Mouse (Mus musculus): ENCODE measurements around the gene Lipk. TPM values are rescaled to one million over a fixed set of nuclear protein-coding genes. Genes with fewer than 3 reads are reported as not detected.

The Lipk gene
- polyA plus RNA-seq, 1 experiment from 2014 or later: not detected

GRCm38 (mm10) chr19:34074239-34074638, 66.1 kb downstream of the Lipk start:
- DNase-seq (ENCODE audit: low spot score): no peak
- H3K27ac ChIP-seq (replicated peaks): no peak overlapping the region
- no peaks in the 10 kb centered on the region for H3K27me3 ChIP-seq (replicated peaks; ENCODE audit: low read depth, poor library complexity, severe bottlenecking)
- H3K4me1 ChIP-seq: no peaks in the 10 kb centered on the region
- H3K36me3 ChIP-seq (replicated peaks): no peaks in the 10 kb centered on the region
- no peaks in the 10 kb centered on the region for H3K9me3 ChIP-seq
- no peak overlapping the region for H3K4me3 ChIP-seq

GRCm38 (mm10) chr19:34078130-34078529, 70.0 kb downstream of the Lipk start:
- Histone ChIP-seq H3K4me1 (no peaks in the 10 kb centered on the region), H3K27me3 (replicated peaks; ENCODE audit: low read depth, poor library complexity, severe bottlenecking) (no peaks in the 10 kb centered on the region), H3K36me3 (replicated peaks) (no peaks in the 10 kb centered on the region), H3K9me3 (no peaks in the 10 kb centered on the region), H3K27ac (replicated peaks) (no peak overlapping the region), H3K4me3 (no peak overlapping the region)
- DNase-seq (ENCODE audit: low spot score): no peak
- 85% methylated on average over 2 of the region's 2 CpGs for WGBS

GRCm38 (mm10) chr19:34089011-34089680, 81.1 kb downstream of the Lipk start:
- Histone ChIP-seq H3K4me3 (no peak overlapping the region), H3K4me1 (no peaks in the 10 kb centered on the region), H3K36me3 (replicated peaks) (no peaks in the 10 kb centered on the region), H3K27ac (replicated peaks) (no peak overlapping the region), H3K9me3 (no peaks in the 10 kb centered on the region), H3K27me3 (replicated peaks; ENCODE audit: low read depth, poor library complexity, severe bottlenecking) (no peaks in the 10 kb centered on the region)
- no peak for DNase-seq (ENCODE audit: low spot score)
- 85% methylated on average over 3 of the region's 3 CpGs for WGBS

DNA sequence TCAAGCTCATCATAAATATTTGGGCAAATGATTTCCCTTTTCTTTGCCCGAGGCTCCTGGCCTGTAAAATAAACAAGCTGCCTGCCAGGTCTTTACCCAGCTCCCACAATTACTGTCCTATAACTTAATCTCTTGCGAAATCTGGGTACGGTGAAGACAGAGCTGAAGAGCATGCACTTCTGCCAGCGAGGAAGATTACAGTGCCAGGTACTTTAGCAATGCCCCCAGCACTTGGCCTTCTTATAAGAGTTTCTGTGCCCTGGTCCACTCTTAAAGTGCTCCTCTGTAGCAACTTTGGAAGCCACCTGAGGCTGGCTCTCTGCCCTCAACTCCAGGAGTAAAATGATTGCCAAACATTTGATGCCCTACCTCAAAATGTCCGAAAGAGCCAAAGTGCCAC, 87.3 kb downstream of the Lipk start:
- H3K9me3 ChIP-seq: no peaks in the 10 kb centered on the region
- WGBS: 85% methylated on average over 5 of the region's 5 CpGs
- no peak for DNase-seq (ENCODE audit: low spot score)
- no peak overlapping the region for H3K27ac ChIP-seq (replicated peaks)
- H3K4me1 ChIP-seq: no peaks in the 10 kb centered on the region
- H3K36me3 ChIP-seq (replicated peaks): no peaks in the 10 kb centered on the region
- H3K4me3 ChIP-seq: no peak overlapping the region
- no peaks in the 10 kb centered on the region for H3K27me3 ChIP-seq (replicated peaks; ENCODE audit: low read depth, poor library complexity, severe bottlenecking)

- Histone ChIP-seq H3K27me3 (replicated peaks; ENCODE audit: low read depth, poor library complexity, severe bottlenecking) (no peaks in the 10 kb centered on the region), H3K4me3 (no peak overlapping the region), H3K36me3 (replicated peaks) (no peaks in the 10 kb centered on the region), H3K9me3 (no peaks in the 10 kb centered on the region), H3K27ac (replicated peaks) (no peak overlapping the region), H3K4me1 (no peaks in the 10 kb centered on the region)
- no peak for DNase-seq (ENCODE audit: low spot score)
- 81% methylated on average over 1 of the region's 1 CpGs for WGBS
Observed at GRCm38 (mm10) chr19:34096228-34096627, 88.1 kb downstream of the Lipk start.

Small RNA genes within 50 kb of the gene (microRNA-seq; reads per million reads assigned to microRNA genes)
- not detected for gene Gm23334

Other genes starting within 250 kb of the Lipk start
- 6.0 and 6.1 TPM in 2 replicates for gene Lipo3, start 246.3 kb upstream of the Lipk start, polyA plus RNA-seq (2016; fragmentation: Nextera tagmentation; extraction: Ambion mirVana)
- not detected in 2 replicates for gene Lipo1, start 220.8 kb upstream of the Lipk start, polyA plus RNA-seq (2016; fragmentation: Nextera tagmentation; extraction: Ambion mirVana)
- gene Lipf, start 47.1 kb upstream of the Lipk start, polyA plus RNA-seq (2016; fragmentation: Nextera tagmentation; extraction: Ambion mirVana): not detected in 2 replicates
- gene Lipn, start 59.1 kb downstream of the Lipk start, polyA plus RNA-seq (2016; fragmentation: Nextera tagmentation; extraction: Ambion mirVana): not detected in 2 replicates
- not detected in 2 replicates for gene Lipm, start 92.6 kb downstream of the Lipk start, polyA plus RNA-seq (2016; fragmentation: Nextera tagmentation; extraction: Ambion mirVana)
- 0.34 TPM in 1 of 2 replicates, not detected in the other for gene Ankrd22, start 157.8 kb downstream of the Lipk start, polyA plus RNA-seq (2016; fragmentation: Nextera tagmentation; extraction: Ambion mirVana)
- 7.7 and 7.9 TPM in 2 replicates for gene Stambpl1, start 183.9 kb downstream of the Lipk start, polyA plus RNA-seq (2016; fragmentation: Nextera tagmentation; extraction: Ambion mirVana)
- gene Acta2, start 247.3 kb downstream of the Lipk start, polyA plus RNA-seq (2016; fragmentation: Nextera tagmentation; extraction: Ambion mirVana): 18.6 and 24.2 TPM in 2 replicates

Data from embryonic facial prominence, embryonic 10.5 days (tissue).